Mouse (Mus musculus) forebrain, embryonic 15.5 days (tissue): ENCODE data around the gene Sorbs1. TPM values are rescaled to one million over a fixed set of nuclear protein-coding genes. Genes with fewer than 3 reads are reported as not detected.
"Not testable (repeated sequence)": the region's sequence is repeated elsewhere in the genome, so short reads cannot be mapped to it uniquely, and the experiment has no call there.

Source experiments
- ATAC-seq: fragments of 200-750 bp; cut with Nextera tagmentation; replicated peaks from 2 replicates; pipeline ENCODE4 v1.8.0; 2017; ENCODE audit warnings: mild to moderate bottlenecking, moderate TSS enrichment, moderate library complexity
- H3K27ac ChIP-seq: fragments of 300-500 bp; sonication (generic); replicated peaks from 2 replicates; pipeline ENCODE4 v1.5.1; 2015; ENCODE audit warnings: mild to moderate bottlenecking, inconsistent platforms
- H3K27me3 ChIP-seq: fragments of 300-500 bp; sonication (generic); 2 replicates; pipeline ENCODE4 v1.6.1; 2015; ENCODE audit warnings: inconsistent platforms
- H3K36me3 ChIP-seq: fragments of 300-500 bp; sonication (generic); 2 replicates; pipeline ENCODE4 v1.6.1; 2015; ENCODE audit warnings: mild to moderate bottlenecking, inconsistent platforms
- H3K4me1 ChIP-seq: fragments of 300-500 bp; sonication (generic); 2 replicates; pipeline ENCODE4 v1.6.1; 2015; ENCODE audit warnings: inconsistent platforms
- H3K4me2 ChIP-seq: fragments of 300-500 bp; sonication (generic); replicated peaks from 2 replicates; pipeline ENCODE4 v1.6.1; 2015; ENCODE audit warnings: mild to moderate bottlenecking, inconsistent platforms
- H3K4me3 ChIP-seq: fragments of 300-500 bp; sonication (generic); 2 replicates; pipeline ENCODE4 v1.5.1; 2015; ENCODE audit warnings: mild to moderate bottlenecking, inconsistent platforms
- H3K9ac ChIP-seq: fragments of 300-500 bp; sonication (generic); replicated peaks from 2 replicates; pipeline ENCODE4 v1.6.1; 2015; ENCODE audit warnings: mild to moderate bottlenecking, inconsistent platforms
- H3K9me3 ChIP-seq: fragments of 300-500 bp; sonication (generic); 2 replicates; pipeline ENCODE4 v1.6.1; 2016; ENCODE audit warnings: inconsistent platforms
- WGBS: fragments of 180-500 bp; shearing (Covaris S2); methylation state at CpG from one replicate; pipeline ENCODE4 v1.1.7; 2015; ENCODE audit warnings: mixed read lengths; 5-methylcytosine and 5-hydroxymethylcytosine counted together
- polyA plus RNA-seq: library from polyadenylated mRNA; unstranded; fragments of >200 nt; fragmentation: Nextera tagmentation; extraction: Ambion mirVana; gene quantifications from 2 replicates; pipeline ENCODE4 v1.2.1, GENCODE M21; 2015

The Sorbs1 gene
- polyA plus RNA-seq: 111 and 118 TPM in 2 replicates

DNA sequence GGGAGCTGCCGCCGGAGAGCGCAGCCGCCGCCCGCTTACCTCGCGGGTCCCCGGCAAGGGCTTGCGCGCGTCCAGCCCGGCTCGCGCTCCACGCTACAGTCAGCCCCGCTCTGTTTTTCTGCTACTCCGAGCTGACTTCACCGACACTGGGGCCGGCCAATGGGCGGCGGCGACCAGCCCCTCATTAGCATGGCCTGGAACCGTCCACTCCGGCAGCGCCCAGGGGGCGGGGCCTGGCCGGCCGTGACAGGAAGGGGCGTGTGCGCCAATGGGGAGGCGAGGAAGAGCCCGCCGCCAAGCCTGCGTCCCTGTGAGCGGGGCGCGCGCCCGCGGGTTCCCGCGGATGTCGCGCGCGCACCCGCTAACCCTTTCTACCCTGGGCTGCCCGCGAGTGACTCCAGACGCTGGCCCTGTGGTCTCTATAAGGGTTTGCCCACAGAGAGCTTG is at the start of gene Sorbs1:
Gene Sorbs1, minus strand, starts transcription at position 148 of the 447 bp plus-strand sequence.
- H3K27ac ChIP-seq: peak within 1 kb of the TSS; percentile 92
- peak within 1 kb of the TSS; percentile 69 for H3K4me3 ChIP-seq
- H3K4me1 ChIP-seq: peaks cover 26% of the 10 kb centered on the region
- H3K4me2 ChIP-seq: peak within 1 kb of the TSS; percentile 68
- peak within 1 kb of the TSS; percentile 77 for H3K9ac ChIP-seq
- no peaks in the 10 kb centered on the region for H3K9me3 ChIP-seq
- WGBS: under 1% methylated on average over 51 of the region's 51 CpGs
- H3K27me3 ChIP-seq: no peaks in the 10 kb centered on the region
- H3K36me3 ChIP-seq: no peaks in the 10 kb centered on the region
- peak; percentile 97 for ATAC-seq

DNA sequence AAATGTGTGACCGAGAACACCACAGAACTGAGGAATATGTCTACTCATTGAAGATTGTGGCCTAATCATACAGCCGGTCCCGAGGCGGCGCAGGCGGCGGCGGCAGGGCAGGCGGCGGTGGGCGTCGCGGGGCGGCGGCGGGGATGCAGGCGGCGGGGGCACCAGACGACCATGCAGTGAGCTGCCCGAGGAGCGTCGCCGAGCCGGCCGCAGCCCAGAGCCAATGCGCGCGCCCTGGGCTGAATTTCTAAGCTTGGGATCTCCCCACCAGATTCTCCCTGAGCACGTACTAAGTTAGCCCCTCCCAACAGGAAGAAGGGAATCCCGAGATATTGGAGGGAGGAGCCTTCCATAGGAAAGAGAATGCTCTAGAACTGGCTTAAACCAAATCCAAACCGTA is 47.9 kb upstream of the Sorbs1 start:
- not testable (repeated sequence) for H3K9ac ChIP-seq, H3K4me2 ChIP-seq, H3K4me3 ChIP-seq, H3K9me3 ChIP-seq, H3K27ac ChIP-seq, H3K4me1 ChIP-seq, H3K27me3 ChIP-seq
- peak; percentile 58; the same call in 1 of the 2 replicates for ATAC-seq
- H3K36me3 ChIP-seq: peaks cover 63% of the 10 kb centered on the region
- WGBS: 80% methylated on average over 13 of the region's 31 CpGs

DNA sequence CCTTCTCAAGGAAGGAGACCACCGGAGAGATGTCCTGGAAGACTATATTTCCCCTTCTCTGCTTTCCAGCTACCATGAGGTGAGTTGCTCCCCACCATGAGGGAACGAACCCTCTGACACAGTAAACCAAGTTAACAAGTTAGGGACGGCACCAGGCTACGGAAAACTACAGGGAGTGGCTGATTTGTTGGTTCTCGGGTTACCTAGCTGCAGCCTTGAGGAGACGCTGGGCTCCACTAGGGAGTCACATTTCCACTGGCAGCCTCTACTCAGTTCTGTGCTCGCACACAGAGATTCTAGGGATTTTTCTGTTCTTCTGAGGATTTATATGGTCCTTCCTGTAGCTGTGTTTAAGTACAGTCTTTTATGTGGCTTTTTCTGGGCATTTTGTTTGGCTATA is 42.5 kb upstream of the Sorbs1 start:
- no peak overlapping the region for H3K9ac ChIP-seq
- H3K9me3 ChIP-seq: no peaks in the 10 kb centered on the region
- ATAC-seq: no peak
- no peaks in the 10 kb centered on the region for H3K4me1 ChIP-seq
- H3K4me2 ChIP-seq: no peak overlapping the region
- H3K27me3 ChIP-seq: no peaks in the 10 kb centered on the region
- no peak overlapping the region for H3K27ac ChIP-seq
- 94% methylated on average over 7 of the region's 7 CpGs for WGBS
- peaks cover 69% of the 10 kb centered on the region for H3K36me3 ChIP-seq
- no peak overlapping the region for H3K4me3 ChIP-seq

DNA sequence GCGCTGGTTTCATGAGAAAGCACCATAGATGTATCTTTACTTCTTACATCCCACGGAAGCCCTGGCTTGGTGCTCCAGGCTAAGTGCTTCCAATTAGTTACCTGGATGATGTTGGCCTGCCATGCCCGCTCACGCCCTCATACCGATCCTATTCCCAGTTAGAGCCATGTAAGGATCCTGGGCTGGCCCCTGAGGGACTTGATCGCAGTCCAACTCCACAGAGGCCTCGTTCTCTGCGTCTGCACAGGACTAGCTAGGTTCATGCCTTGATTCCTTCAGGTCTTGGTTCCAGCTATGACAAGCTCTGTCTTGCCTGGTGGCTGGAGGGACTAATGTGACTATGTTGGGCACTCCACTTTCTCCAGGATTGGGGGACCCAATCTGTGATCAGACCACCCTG is 41.6 kb upstream of the Sorbs1 start:
- 96% methylated on average over 8 of the region's 8 CpGs for WGBS
- Histone ChIP-seq H3K4me2 (no peak overlapping the region), H3K4me1 (no peaks in the 10 kb centered on the region), H3K36me3 (peaks cover 77% of the 10 kb centered on the region), H3K9me3 (no peaks in the 10 kb centered on the region), H3K27me3 (no peaks in the 10 kb centered on the region), H3K9ac (no peak overlapping the region), H3K4me3 (no peak overlapping the region), H3K27ac (no peak overlapping the region)
- ATAC-seq: no peak

DNA sequence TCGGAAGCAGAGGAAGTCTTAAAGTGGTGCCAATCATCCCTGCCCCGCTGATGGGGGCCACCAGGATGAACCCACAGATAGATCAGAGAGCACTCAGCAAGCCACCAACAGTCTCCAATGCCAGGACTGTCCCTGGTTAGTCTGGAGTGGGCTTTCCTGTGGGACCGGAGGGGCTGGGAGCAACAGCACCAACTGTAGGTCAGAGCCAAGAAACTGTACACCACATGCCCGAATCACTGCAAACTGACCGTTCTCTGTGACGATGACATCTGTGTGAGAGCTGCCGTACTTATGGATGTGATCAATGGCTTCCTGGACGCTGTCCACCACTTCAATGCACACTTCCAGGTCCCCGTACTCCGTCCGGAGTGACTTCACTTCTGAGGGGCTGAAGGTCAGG is 40.8 kb upstream of the Sorbs1 start:
- no peak overlapping the region for H3K4me2 ChIP-seq
- no peak overlapping the region for H3K9ac ChIP-seq
- no peaks in the 10 kb centered on the region for H3K27me3 ChIP-seq
- no peaks in the 10 kb centered on the region for H3K4me1 ChIP-seq
- H3K36me3 ChIP-seq: peaks cover 77% of the 10 kb centered on the region
- H3K4me3 ChIP-seq: no peak overlapping the region
- ATAC-seq: no peak
- 96% methylated on average over 11 of the region's 11 CpGs for WGBS
- no peak overlapping the region for H3K27ac ChIP-seq
- no peaks in the 10 kb centered on the region for H3K9me3 ChIP-seq

DNA sequence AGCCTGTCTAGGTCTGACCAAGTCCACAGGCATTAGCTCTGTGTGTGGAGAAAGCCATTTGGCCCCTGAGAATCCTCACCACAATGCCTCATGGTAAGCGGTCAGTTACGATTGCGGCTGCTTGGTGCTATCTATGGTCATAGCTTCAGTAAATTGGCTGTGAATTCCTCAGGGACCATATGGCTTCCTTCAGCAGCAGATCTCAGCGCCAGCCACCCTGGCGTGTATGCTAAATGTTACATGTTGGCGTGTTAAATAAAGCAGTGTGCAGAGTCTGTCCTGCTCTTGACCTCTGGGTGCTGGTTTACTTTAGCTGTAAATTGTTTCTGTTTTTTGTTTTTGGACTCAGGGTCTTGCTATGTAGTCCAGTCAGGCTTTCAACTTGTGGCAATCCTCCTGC is 40.3 kb upstream of the Sorbs1 start:
- Histone ChIP-seq H3K4me1 (no peaks in the 10 kb centered on the region), H3K9me3 (no peaks in the 10 kb centered on the region), H3K4me3 (no peak overlapping the region), H3K27me3 (no peaks in the 10 kb centered on the region), H3K4me2 (no peak overlapping the region), H3K9ac (no peak overlapping the region), H3K27ac (no peak overlapping the region), H3K36me3 (peaks cover 77% of the 10 kb centered on the region)
- no peak for ATAC-seq
- 95% methylated on average over 6 of the region's 6 CpGs for WGBS

DNA sequence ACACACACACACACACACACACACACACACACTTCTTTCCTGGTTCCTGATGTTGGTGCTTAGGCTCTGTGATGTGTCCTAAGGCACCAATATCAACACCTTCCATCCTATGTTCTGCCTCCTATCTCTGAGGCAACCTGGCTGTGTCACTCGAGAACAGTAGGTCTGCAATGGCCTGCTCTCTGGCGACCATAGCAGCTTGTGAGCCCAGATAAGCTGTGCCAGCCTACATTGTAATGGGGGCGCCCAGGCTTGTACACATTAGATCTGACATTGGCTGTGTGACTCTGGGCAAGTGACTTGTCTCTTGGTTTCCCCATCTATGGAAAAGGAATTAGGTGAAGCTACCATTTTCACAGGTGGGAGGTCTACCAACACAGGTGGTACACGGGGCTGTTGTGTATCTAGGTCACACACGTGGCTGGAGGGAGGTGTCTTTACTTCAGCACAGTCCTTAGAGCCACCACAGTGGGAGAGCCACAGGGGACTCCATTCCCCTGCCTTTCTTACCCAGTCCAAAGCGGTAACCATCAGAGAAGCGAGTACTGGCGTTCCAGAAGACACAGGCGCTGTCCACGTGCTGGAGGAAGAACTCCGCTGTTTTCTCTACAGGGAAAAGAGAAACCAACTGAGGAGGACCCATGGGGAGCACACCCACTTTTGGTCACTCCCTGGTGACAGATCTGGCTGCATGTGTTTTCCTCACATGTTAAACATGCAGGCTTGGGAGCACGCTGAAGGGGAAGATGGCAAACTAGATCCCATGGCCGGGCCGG is 39.6 kb upstream of the Sorbs1 start:
- no peaks in the 10 kb centered on the region for H3K27me3 ChIP-seq
- no peaks in the 10 kb centered on the region for H3K9me3 ChIP-seq
- 90% methylated on average over 14 of the region's 14 CpGs for WGBS
- H3K4me1 ChIP-seq: no peaks in the 10 kb centered on the region
- no peak overlapping the region for H3K4me3 ChIP-seq
- H3K4me2 ChIP-seq: no peak overlapping the region
- no peak overlapping the region for H3K27ac ChIP-seq
- no peak for ATAC-seq
- H3K36me3 ChIP-seq: peaks cover 74% of the 10 kb centered on the region
- H3K9ac ChIP-seq: no peak overlapping the region

DNA sequence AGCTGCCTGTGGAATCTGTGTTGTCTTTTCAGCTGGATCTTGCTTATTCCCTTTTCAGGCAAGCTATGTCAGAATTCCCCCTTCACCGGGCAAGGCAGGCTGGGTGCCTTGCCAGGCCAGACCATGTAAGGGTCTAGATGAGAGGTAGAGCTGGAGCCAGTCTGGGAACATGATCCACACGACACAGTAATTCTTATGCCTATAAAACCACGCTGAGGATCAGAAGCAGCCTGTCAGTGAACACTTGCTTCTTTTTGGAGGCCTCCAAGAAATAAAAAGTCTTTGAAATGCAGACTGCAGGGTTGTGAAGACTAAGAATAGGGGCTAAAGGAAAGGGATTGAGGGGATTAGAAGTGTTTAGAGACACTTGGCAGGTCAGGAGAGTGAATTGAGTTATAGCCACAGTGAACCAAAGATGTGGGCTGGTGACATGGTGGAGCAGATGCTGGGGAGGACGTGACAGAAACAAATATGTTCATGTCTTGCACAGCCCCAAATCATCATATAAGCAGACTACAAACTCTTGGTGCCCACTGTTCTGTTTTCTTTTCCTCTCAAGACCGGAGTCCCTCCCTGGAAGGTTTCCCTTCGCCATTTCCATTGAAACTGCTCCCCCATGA is 36.0 kb upstream of the Sorbs1 start:
- Histone ChIP-seq H3K4me3 (no peak overlapping the region), H3K36me3 (peaks cover 39% of the 10 kb centered on the region), H3K9me3 (no peaks in the 10 kb centered on the region), H3K4me1 (no peaks in the 10 kb centered on the region), H3K9ac (no peak overlapping the region), H3K27me3 (no peaks in the 10 kb centered on the region), H3K27ac (0 out of 2 replicates have a peak overlapping the region, but pooled peaks have one; percentile 6), H3K4me2 (no peak overlapping the region)
- no peak for ATAC-seq
- WGBS: 53% methylated on average over 6 of the region's 6 CpGs

DNA sequence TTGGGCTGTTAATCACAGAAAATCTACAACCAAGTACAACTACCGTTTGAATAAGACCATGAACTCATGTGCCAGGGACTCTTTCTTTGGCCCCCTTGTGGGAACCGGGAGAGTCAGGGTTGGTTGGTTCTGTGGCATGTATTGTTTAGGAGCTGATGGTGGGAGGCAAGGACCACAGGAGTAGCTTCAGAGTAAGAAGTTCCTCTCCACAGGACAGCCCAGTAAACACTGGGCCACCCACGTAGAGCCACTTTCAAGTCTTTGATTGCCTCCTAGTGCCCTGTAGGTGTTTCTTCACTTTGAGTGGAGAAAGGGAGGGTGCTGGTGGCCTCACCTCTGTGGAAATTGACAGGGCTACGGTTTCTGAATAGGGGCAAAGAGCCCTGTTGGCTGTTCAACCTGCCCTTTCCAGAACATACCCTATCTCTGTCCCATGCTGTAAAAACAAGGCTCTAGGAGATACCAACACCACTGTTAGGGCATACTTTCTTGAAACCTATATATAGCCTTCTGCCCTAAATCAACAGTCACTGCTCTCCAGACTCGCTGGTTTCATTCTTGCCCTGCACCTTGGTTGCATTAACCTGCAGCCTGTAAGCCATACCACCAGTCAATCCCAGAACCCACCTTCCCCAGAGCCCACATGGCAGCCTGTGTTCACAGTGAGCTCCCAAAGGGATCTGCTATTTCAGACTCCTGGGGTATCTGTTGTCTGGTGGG is 35.4 kb upstream of the Sorbs1 start:
- Histone ChIP-seq H3K4me3 (no peak overlapping the region), H3K9me3 (no peaks in the 10 kb centered on the region), H3K27ac (0 out of 2 replicates have a peak overlapping the region, but pooled peaks have one; percentile 6), H3K9ac (no peak overlapping the region), H3K36me3 (peaks cover 33% of the 10 kb centered on the region), H3K27me3 (no peaks in the 10 kb centered on the region), H3K4me1 (no peaks in the 10 kb centered on the region), H3K4me2 (no peak overlapping the region)
- no peak for ATAC-seq
- 37% methylated on average over 5 of the region's 5 CpGs for WGBS

DNA sequence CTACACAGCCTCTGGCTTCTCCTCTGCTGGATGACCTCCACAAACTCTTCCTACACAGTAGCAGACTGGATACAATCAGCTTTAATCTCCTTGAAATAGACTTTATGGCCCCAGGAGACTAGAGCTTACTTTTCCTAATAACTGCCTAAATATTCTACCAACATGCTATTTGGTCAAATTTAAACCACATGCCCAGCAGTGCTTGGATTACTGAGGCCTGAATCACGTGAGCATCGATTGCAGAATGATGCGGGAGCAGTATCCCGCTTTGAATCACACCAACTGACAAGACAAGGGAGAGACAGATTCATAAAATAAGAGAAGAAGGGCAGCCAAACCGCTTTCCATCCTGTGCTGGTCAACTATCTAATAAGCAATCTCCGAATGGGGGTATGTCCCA is 34.8 kb upstream of the Sorbs1 start:
- WGBS: 88% methylated on average over 6 of the region's 6 CpGs
- H3K27ac ChIP-seq: no peak overlapping the region
- no peaks in the 10 kb centered on the region for H3K27me3 ChIP-seq
- H3K4me2 ChIP-seq: no peak overlapping the region
- H3K36me3 ChIP-seq: peaks cover 28% of the 10 kb centered on the region
- ATAC-seq: no peak
- no peak overlapping the region for H3K9ac ChIP-seq
- H3K4me1 ChIP-seq: no peaks in the 10 kb centered on the region
- H3K4me3 ChIP-seq: no peak overlapping the region
- H3K9me3 ChIP-seq: no peaks in the 10 kb centered on the region

DNA sequence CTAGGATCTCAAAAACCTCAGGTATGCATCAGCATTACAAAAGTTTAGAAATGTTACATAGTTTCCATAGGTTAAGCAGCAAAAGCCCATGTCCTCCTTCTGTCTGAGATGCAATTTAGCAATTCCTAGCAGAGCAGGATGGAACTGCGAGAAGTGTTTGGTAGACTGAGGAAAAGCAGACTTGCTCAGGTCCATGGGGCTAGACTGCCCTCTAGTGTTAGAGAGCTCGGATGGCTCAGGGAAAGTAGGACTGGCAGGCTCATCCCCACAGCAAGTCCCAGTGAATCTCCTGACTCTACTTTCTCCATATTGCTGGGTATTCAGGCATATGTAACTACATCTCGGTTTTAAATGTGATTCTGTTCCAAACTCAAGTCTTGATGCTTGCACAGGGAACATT is 31.3 kb upstream of the Sorbs1 start:
- peak; percentile 94 for ATAC-seq
- Histone ChIP-seq H3K27me3 (no peaks in the 10 kb centered on the region), H3K9me3 (no peaks in the 10 kb centered on the region), H3K4me2 (no peak overlapping the region), H3K27ac (no peak overlapping the region), H3K4me1 (no peaks in the 10 kb centered on the region), H3K9ac (no peak overlapping the region), H3K36me3 (no peaks in the 10 kb centered on the region), H3K4me3 (no peak overlapping the region)
- WGBS: 5% methylated on average over 3 of the region's 3 CpGs

DNA sequence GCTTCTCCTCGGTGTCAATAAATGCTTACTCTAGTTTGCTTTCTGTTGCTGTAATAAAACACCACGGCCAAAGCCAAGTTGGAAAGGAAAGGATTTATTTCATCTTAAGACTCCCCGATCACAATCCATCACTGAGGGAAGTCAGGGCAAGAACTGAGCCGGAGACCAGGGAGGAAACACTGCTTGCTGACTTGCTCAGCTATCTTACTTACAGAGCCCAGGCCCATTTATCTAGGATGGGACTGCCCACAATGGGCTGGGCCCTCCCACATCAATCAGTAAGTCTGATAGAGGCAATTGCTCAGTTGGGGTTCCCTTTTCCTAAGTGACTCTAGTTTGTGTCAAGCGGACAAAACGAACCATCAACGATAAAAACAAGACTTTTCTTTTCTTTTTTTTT is 29.2 kb upstream of the Sorbs1 start:
- Histone ChIP-seq H3K4me3 (no peak overlapping the region), H3K9ac (no peak overlapping the region), H3K4me1 (no peaks in the 10 kb centered on the region), H3K4me2 (no peak overlapping the region), H3K27me3 (no peaks in the 10 kb centered on the region), H3K9me3 (no peaks in the 10 kb centered on the region), H3K27ac (no peak overlapping the region), H3K36me3 (no peaks in the 10 kb centered on the region)
- no peak for ATAC-seq
- WGBS: 88% methylated on average over 7 of the region's 7 CpGs
